Mouse (Mus musculus) kidney, adult 9 months (tissue): ENCODE measurements around the gene Tmem262.

Experiments used
- DNase-seq: peaks from one replicate; pipeline ENCODE4 v3.0.0; 2022

The Tmem262 gene

GRCm38 (mm10) chr19:6061021-6061533 lies 18.8 kb upstream of the Tmem262 start, which contains the start of gene Znhit2:
Gene Znhit2, plus strand, starts transcription at chr19:6061192.
- peak; percentile 97 for DNase-seq

GRCm38 (mm10) chr19:6061641-6062302 lies 18.1 kb upstream of the Tmem262 start:
- DNase-seq, result peak; percentile 58

- no peak for DNase-seq
These were observed 17.4 kb upstream of the Tmem262 start for GRCm38 (mm10) chr19:6062418-6062817.

GRCm38 (mm10) chr19:6063081-6063480 lies 16.8 kb upstream of the Tmem262 start:
- no peak for DNase-seq

- no peak for DNase-seq
These were observed 13.3 kb upstream of the Tmem262 start for GRCm38 (mm10) chr19:6066571-6066970.

GRCm38 (mm10) chr19:6067011-6067723 lies 12.7 kb upstream of the Tmem262 start:
- peak; percentile 87 for DNase-seq

- peak; percentile 95 for DNase-seq
These were observed 12.0 kb upstream of the Tmem262 start, which contains the start of gene Tm7sf2 for GRCm38 (mm10) chr19:6067724-6068415. Gene Tm7sf2, minus strand, starts transcription at chr19:6068373.

- DNase-seq, result no peak
These were observed 10.9 kb upstream of the Tmem262 start for GRCm38 (mm10) chr19:6068951-6069350.

- DNase-seq, result no peak
These were observed 10.0 kb upstream of the Tmem262 start for GRCm38 (mm10) chr19:6069851-6070250.

GRCm38 (mm10) chr19:6070571-6071250 lies 9.1 kb upstream of the Tmem262 start:
- DNase-seq, result no peak

- no peak for DNase-seq
These were observed 8.6 kb upstream of the Tmem262 start for GRCm38 (mm10) chr19:6071261-6071660.

GRCm38 (mm10) chr19:6073889-6074288 lies 5.9 kb upstream of the Tmem262 start:
- no peak for DNase-seq

- DNase-seq, result peak; percentile 93
These were observed 3.1 kb upstream of the Tmem262 start, which contains the start of gene Vps51 for GRCm38 (mm10) chr19:6076564-6077393. Gene Vps51, minus strand, starts transcription at chr19:6077231.

- no peak for DNase-seq
These were observed 2.3 kb downstream of the Tmem262 start, which contains the start of gene Gm28374 for GRCm38 (mm10) chr19:6082156-6082555. Gene Gm28374, minus strand, starts transcription at chr19:6082256.

GRCm38 (mm10) chr19:6084478-6085248 lies 4.8 kb downstream of the Tmem262 start, which contains the start of the genes Zfpl1 and Cdca5:
Gene Zfpl1, minus strand, starts transcription at chr19:6084956.
Gene Cdca5, plus strand, starts transcription at chr19:6084983.
- peak; percentile 98 for DNase-seq

GRCm38 (mm10) chr19:6085417-6085879 lies 5.6 kb downstream of the Tmem262 start:
- DNase-seq, result peak; percentile 62

GRCm38 (mm10) chr19:6088841-6089240 lies 9.0 kb downstream of the Tmem262 start:
- no peak for DNase-seq

GRCm38 (mm10) chr19:6094119-6094518 lies 14.3 kb downstream of the Tmem262 start, which contains the start of gene AC131692.1:
Gene AC131692.1, plus strand, starts transcription at chr19:6094419.
- DNase-seq, result no peak

- DNase-seq, result no peak
These were observed 18.0 kb downstream of the Tmem262 start for GRCm38 (mm10) chr19:6097847-6098246.

GRCm38 (mm10) chr19:6101186-6101585 lies 21.4 kb downstream of the Tmem262 start:
- no peak for DNase-seq
